Mouse (Mus musculus): ENCODE data around the gene Crlf1.

Gene Crlf1

DNA sequence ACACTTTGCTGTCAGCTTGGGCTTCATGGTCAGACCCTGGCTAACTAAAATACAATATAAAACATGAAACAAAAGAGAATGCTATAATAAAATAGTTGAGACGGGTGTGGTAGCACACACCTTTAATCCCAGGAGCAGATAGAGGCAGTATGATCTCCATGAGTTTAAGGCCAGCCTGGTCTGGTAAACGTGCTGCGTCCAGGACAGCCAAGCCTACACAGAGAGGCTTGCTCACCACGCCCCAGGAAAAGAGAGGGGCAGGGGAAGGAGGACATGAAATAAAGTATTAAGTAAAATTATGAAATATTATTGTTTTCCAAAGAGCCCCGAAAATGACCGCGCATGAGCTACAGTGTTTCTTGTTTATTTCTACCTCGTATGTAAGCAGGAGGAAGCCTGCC is 34.2 kb downstream of the Crlf1 start:
- no peak for DNase-seq

DNA sequence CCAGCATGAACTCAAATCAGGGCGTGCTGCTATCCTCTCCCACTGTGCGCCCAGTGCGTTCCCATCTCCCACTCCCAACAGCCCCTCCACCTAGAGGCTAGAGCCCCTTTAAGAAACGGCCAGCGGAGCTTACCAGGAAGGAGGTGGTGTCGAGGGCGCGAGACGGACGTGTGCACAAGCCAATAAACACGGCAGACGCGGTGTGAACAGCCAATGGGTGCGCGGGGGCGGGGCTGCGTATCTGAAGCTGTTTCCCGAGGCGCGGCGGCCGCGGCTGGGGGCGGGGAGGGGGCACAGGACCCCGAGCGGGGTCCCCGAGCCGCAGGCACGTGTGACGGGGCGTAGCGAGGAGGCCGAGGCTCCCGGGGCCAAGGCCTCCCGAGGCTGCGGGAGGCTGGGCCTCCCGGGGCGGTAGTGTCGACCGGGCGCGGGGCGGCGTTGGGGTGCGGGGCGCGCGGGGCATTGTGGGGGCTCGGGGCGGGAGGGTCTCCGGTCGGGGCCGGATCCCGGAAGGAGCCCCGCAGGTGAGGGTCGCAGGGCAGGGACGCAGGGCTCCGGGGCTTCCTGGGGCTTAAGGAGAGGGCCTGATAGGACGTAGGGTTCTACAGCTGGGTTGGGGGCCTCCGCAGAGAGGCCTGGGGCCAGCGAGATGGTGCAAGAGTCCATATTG is 34.7 kb downstream of the Crlf1 start, which contains the start of the genes Fkbp8 and Kxd1:
TSS of gene Fkbp8 (plus strand) at position 213 of the 670 bp plus-strand sequence.
TSS of gene Kxd1 (minus strand) at position 445 of the 670 bp plus-strand sequence.
- peak; percentile 99 for DNase-seq

DNA sequence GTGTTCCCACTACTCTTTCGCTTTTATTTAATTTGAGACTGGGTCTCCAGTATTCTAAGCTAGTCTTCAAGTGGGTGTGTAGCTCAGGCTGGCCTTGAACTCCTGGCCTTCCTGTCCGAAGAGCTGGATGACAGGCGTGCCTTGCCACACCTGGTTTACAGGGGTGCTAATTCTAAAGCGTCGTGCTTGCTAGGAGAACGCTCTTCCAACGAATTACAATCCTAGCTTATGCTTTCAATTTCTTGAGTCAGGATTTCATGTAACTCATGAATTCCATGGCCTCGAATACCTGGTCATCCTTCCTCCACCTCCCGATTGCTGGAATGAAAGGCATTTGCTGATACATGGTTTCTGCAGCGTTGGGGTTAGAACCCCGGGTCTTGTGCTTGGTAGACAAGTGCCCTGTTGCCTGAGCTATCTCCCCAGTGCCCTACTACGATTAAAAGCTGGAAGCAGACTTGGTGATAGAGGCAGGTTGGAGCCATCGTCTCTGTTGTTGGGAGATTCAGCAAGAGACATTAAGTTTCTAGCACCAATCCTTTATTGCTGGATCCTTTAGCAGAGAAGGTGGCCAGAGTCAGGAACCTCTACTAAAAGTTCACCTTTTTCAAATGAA is 35.3 kb downstream of the Crlf1 start:
- no peak for DNase-seq

DNA sequence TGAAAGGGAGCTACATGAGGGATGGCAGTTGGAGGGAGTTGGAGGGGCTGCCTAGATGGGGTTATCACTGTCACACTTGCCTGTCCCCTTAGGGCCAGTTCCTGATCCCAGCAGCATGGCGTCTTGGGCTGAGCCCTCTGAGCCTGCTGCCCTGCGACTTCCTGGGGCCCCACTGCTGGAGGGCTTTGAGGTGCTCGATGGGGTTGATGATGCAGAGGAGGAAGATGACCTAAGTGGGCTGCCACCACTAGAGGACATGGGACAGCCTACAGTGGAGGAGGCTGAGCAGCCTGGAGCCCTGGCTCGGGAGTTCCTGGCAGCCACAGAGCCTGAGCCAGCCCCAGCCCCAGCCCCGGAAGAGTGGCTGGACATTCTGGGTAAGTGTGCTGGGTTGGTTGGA is 36.3 kb downstream of the Crlf1 start:
- DNase-seq, result no peak

DNA sequence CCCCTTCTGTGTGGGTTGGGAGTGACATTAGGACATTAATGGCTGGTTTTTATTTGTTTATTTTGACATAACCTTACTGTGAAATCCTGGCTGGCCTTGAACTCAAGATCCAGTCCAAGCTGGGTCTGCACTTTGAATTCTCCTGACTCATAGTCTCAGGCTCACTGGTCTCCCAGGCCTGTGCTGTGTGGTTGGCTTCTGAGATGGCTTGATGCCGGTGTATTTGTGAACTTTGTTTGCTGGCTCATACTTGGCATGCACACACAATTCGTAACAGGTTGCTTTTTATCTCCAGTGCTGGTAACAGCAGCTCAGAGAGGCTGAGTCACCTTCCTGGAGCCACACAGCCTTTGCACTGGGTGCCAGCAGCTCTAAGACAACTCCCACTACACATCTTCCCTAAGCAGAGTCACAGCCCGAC is 36.8 kb downstream of the Crlf1 start:
- DNase-seq, result no peak

DNA sequence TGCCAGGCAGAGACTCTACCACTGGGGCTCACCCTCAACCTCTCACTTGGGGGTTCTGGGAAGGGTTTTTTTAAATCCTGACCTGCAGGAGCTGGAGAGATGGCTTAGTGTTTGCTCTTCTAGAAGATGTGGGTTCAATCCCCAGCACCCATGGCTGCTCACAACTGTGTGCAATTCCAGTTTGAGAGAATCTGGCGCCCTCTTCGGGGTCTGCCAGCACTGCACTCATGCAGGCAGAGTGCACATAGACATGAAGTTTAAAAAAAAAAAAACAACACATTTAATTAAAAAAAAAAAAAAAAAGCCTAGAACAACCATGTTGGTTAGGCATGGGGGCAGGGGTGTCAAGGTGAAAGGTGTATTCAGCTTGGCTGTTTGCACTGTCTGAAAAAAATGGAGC is 37.4 kb downstream of the Crlf1 start:
- DNase-seq, result peak; percentile 30 to 59

DNA sequence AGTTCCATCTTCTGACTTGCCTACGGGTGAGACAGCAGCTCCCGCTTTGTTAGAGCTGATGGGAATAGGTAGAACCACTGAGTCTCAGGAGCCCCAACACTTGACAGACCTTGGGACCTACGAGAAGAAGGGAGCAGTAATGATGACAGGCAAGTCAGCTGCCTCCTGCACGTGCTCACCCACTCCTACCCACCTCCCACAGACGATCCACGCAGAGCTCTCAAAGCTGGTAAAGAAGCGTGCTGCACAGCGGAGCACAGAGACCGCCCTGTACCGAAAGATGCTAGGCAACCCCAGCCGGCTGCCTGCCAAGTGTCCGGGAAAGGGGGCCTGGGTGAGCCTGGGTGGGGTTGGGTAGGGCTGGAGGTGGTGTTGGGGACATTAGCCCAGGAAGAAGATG is 41.3 kb downstream of the Crlf1 start:
- DNase-seq, result no peak

DNA sequence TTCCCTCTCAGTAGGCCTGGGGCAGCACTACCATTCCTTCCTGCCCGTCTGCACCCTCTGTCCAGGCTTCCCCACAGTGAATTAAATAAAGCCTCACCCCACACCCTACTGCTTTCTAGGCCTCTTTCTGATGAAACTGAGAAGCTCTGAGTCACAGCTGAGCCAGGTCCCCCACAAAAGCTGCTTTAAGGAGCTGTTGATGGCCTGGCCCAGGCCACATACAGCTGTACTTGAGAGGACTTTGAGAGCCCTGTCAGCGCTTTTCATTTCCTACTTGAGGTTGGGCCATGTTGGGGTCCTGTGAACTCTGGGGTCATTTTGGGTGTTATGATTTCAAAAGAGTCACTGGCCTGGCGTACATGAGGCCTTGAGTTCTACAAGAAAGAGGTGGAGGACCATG is 42.3 kb downstream of the Crlf1 start:
- DNase-seq, result no peak

DNA sequence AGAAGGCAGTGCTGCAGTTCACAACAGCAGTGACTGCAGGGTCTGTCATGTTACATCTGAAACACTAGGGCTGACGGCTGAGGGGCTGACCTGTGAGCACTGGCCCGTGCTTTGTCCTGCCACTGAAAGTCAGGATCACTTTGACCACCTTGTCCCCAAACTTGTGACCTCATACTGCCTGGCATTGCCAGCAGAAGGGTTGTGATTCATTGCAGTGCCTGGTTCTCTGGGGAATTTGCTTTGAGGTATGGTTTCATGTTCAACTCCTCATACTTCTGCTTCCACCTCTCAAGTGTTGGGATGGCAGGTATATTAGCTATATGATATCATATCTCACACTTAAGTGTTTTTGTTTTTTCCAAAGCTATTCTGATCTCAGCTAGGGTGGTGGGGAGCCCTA is 42.7 kb downstream of the Crlf1 start:
- no peak for DNase-seq

DNA sequence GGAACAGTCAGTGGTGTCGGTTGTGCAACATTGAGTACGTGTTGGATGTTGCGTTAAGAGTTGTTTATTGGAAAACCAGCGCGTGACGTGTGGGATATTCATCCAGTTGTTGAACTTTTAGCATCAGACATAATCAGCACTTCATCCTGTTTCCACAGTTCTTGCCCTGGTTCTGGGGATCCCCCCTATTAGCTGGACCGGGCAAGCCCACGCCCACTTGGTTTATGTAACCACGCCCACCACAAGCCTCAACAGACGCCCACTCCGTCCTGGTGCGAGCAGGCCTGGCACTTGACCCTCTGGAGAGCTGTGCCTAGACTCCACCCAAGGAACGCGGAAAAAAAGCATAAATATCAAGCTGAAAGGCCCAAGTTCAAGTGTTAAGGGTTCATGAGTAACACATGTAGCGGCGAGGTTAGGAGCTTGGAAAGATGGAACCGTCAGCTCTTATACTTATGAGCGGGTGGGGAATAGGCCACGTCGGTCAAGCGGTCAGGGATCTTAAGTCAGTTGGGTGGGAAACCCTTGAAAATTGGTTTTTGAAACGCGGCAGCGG is 45.1 kb downstream of the Crlf1 start:
- DNase-seq, result peak; percentile 70 to 82

DNA sequence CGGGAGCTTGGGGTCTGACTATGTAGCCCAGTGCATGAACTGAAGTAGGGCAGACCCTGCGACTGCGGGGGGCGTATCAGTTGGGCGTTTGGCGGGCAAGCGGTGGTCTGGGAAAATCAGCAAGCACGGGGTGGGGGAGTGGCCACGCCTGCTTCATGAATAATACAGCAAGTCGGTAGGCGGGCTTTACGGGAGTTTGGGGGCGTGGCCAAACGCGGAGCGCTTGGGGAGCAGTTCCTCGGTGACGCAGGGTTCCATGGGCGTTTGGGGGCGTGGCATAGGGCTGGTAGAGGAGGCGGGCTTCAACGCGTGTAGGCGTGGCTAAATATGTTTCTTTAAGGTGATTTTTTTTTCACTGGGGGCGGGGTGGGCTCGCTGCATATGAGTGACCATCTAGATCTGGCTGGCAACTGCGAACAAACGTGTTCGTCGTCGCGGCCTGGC is 45.7 kb downstream of the Crlf1 start:
- peak; percentile 100 for DNase-seq

DNA sequence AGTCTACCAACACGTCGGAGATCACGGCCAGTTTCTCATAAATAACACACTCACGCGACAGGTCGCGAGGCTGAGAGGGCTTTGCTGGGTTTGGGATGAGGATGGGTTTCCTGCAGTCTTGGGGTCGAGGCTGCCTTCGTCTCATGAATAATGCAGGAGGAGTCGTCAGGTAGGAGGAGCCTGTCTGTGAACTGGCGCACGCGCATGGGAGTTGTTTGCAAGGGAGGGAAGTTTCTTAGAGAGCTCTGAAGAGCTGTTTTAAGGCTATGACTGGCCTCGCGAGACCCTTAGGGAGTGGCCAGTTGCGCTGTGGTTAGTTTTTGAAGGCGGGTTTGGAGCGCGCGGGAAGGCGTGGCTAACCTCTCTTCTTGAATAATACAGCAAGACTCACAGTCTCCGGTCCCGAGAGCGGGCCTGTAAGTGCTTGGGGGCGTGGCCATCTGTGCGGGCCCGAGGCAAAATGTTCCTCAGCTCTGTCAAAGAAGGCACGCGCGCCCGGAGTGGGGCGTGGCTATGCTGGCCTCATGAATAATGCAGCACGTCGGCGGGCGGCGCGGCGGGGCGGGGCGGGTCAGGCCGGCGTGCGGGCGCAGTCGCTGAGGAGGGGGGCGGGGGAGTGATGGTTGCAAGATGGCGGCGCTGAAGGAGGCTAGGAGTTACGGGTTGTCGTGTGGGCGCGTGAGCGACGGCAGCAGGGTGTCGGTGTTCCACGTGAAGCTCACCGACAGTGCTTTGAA is 46.3 kb downstream of the Crlf1 start, which contains the start of gene Ell:
TSS of gene Ell (plus strand) at position 381 of the 737 bp plus-strand sequence.
- DNase-seq, result peak; percentile 100

DNA sequence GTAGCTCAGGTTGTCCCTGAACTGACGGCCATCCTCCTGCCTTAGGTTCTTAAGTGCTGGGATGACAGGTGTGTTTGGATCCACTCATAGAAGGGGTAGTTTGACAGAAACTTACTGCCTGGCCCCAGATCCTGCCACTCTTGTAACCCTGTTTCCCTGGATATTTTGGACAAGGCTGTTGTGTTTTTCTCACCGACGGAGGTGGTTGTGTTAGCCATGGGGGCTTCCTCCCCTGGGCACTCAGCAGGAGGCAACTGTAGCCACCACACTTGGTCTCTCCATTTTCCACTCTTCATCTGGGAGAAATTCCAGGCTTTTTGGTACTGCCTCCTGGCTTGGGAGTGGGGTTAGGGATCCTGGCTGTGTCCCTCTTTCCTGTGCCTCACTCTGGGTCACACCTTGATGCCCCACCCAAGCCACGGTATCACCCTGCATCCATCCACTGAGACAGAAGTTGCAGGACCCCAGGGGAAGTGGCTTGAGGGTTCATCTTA is 47.1 kb downstream of the Crlf1 start:
- DNase-seq, result no peak

DNA sequence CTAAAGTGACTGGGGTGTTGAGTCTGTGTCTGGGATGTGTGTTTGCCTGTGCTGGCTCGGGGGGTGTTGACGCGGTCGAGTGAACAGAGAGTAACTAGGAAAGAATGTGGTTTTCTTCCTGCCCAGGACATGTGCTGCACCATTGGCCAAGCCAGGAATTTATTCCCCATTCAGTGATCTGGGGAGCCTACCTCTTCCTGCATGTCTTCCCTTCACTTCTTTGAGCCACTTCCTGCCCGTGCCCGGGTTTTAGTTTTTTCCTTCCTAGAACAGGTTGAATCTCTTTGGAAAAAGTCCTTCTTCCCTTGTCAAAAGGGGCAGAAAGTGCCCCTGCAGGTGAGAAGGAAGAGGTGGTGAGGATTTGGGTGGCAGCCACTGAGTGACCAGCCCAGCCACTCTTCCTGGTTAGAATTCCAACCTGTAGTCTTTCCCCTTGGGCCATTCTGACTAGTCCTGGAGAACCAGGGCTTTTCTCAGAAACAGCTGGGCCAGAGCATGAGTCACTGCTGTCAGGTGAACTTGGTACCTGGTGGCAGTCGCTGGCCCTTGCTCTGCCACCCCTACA is 47.6 kb downstream of the Crlf1 start:
- DNase-seq, result peak; percentile 40 to 64

DNA sequence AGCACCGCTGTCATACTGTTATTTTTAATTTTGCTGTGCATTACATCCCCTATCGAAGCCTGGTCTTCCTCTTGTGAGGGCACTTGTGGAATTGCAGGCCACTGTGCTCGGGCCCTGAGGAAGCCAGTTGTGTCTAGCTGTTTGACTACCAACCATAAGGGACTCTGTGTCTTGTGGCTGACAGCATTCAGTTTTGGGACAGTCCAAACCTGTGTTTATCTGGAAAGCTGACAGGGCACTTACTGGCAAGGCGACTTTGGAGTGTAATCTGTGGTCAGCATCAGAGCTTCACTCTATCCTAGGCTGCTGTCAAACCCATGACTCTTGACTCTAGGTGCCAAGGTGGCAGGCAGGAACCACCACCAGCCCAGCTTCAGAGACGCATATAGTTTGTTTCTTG is 48.1 kb downstream of the Crlf1 start:
- DNase-seq, result no peak

DNA sequence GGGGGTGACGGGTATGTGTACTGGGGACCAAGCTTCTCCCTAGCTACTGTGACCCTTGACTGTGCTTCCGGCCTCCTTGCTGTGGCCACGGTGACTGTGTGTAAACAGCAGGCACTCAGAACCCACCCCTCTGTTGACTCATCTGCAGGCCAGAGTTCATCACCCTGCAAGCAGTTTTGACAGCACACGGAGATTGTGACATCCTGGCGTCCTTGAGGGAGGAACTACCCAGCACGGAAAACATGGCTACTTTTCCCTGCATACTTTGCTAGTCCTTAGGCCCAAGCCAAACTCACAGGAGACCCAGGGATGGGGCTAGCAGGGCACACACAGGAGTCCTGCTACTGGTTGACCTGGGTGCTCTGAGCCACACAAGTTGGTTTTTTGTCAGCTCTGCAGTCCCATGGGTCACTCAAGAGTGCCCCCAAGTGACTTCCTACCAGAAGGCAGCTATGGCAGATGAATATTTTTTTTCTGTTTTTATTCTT is 51.3 kb downstream of the Crlf1 start:
- peak; percentile 35 to 49 for DNase-seq

DNA sequence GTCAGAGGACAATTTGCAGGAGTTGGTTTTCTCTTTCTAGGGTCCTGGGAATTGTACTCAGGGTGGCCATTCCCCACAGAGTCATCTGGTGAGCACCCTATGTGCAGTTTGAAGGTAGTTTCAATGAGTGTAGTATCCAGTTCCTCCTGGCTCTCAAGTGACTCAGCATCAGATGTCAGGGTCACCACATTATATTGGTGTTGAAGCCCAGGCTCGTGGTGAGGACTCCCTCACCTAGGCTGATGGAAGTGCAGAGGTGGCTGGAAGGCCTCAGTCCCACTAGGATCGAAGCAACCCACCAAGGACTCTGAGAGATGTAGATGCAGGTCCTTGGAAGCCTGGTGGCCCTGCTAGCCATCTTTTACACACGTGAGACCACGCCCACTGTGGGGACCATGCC is 53.5 kb downstream of the Crlf1 start:
- DNase-seq, result no peak

DNA sequence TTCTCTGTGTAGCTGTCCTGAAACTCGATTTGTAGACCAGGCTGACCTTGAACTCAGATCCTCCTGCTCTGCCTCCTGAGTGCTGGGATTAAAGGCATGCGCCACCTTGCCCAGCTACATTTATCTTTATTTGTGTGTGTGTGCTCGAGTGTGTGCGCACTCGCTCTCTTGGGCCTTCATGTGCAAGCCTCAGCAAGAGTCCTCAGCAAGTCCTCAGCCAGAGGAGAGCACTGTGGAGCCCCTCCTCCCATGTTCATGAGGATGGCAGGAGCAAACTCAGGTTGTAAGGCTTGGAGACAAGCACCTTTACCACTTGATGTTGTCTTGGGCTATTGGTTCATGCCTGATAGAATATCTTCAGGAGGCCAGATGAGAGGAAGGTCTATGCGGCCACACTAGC is 54.8 kb downstream of the Crlf1 start:
- DNase-seq, result no peak

DNA sequence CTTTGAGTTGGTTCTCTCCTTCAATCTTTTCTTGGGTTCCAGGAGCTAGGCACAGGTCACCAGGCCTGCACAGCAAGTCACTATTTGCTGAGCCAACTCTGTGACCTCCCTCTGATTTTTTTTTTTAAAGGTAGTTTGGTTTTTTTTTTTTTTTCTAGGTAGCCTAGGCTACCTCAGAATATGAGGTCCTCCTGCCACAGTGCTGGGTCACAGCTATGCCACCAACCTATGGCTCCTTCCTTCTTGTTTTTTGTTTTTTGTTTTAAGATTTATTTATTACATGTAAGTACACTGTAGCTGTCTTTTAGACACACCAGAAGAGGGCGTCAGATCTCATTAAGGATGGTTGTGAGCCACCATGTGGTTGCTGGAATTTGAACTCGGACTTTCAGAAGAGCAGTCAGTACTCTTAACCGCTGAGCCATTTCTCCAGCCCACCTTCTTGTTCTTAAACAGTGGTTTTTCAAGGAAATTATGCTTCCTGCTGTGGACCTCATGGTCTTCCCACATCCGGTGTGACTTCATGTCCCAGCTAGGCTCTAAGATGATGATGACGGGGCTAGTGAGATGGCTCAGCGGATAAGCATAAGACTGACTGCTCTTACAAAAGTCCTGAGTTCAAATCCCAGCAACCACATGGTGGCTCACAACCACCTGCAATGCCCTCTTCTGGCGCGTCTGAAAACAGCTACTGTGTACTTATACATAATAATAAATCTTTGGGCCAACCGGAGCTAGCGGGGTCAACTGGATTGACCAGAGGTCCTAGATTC is 56.6 kb downstream of the Crlf1 start:
- no peak for DNase-seq

DNA sequence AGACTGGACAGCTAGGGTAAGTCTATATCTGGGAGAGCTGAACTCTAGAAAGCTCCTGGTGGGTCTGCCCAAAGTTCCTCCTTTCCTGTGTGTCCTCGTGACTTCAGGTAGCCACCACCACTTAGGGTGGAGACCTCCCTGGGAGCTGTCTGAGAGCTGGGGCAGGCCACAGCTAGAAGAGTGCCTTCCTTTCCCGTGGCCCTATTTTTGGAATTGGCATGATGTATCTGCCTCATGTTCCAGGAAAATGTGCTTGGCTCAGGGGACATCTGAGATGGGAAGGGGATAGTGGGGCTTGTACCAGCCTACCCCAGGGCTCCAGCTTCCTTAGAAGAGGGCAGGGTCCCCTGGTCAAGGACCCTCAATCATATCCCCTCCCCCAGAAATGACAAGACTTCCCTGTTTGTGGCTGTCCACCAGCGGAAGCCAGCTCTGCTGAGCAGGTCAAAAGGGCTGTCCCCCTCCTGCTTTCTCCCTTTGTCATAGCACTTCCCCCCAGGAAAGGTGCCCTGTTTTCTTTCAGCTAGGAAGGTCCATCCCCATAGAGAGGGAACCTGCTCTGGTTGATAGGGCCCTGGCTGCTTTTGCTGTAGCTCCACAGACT is 58.7 kb downstream of the Crlf1 start:
- DNase-seq, result no peak

DNA sequence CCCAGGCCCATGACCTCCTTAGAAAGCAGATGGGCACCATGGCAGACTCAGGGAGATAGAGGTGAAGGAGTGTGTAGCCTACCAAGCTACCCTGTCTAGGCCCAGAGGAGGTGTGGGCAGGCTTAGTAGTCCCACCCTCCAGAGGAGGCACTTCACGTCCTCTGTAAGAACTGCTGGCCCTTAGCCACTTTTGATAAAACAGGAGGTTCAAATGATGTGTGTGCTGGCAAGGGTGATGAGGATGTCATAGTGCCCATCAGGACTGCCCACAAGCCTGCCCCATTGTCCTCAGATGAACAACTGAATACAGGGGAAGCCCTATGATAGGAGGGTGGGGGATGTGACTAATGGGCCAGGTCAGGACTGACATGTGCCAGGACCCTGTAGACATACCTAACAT is 59.9 kb downstream of the Crlf1 start:
- no peak for DNase-seq

All from kidney, postnatal 4 days (tissue).